Mouse (Mus musculus) MEL (cell line): Measurements from ENCODE around the gene Mef2d. TPM values are rescaled to one million over a fixed set of nuclear protein-coding genes. Genes with fewer than 3 reads are reported as not detected.
A peak's percentile ranks its signal among the peaks of the same experiment; 100 is the strongest.

Source experiments
- DNase-seq: peaks from one replicate; pipeline ENCODE4 v3.0.0; 2011; ENCODE audit warnings: low read depth, low spot score
- H3K27ac ChIP-seq: 2 replicates; pipeline ENCODE4 v1.5.1; 2012; ENCODE audit warnings: low read depth, mild to moderate bottlenecking, control low read depth, low read length, moderate library complexity; ENCODE audit not compliant: control insufficient read depth
- H3K27me3 ChIP-seq, 2 experiments: fragments of 150-350 bp in 1 of 2; sonication (generic) in 1 of 2; 2 replicates each; pipeline ENCODE4 v1.6.1; 2012; ENCODE audit warnings: low read length in 2 of 2, mild to moderate bottlenecking in 2 of 2, improper control_type of control experiment in 1 of 2, moderate library complexity in 1 of 2; ENCODE audit not compliant: insufficient read depth in 2 of 2, control insufficient read depth in 1 of 2
- H3K36me3 ChIP-seq, 2 experiments: 2 replicates each; pipeline ENCODE4 v1.6.1; 2012 to 2014; ENCODE audit warnings: low read length in 2 of 2, improper control_type of control experiment in 1 of 2, inconsistent platforms in 1 of 2, mild to moderate bottlenecking in 1 of 2; ENCODE audit not compliant: insufficient read depth in 2 of 2, control insufficient read depth in 1 of 2
- H3K4me1 ChIP-seq, 2 experiments: fragments of 150-350 bp in 1 of 2; sonication (generic) in 1 of 2; 2 replicates each; pipeline ENCODE4 v1.6.1; 2012; ENCODE audit warnings: low read length in 2 of 2, improper control_type of control experiment in 1 of 2, mild to moderate bottlenecking in 1 of 2; ENCODE audit not compliant: insufficient read depth in 2 of 2, control insufficient read depth in 1 of 2
- H3K4me3 ChIP-seq, 2 experiments: fragments of 150-350 bp in 1 of 2; sonication (generic) in 1 of 2; 2 replicates each; pipeline ENCODE4 v1.5.1; 2012; ENCODE audit warnings: low read depth in 2 of 2, low read length in 2 of 2, mild to moderate bottlenecking in 2 of 2, moderate library complexity in 2 of 2, control low read depth in 1 of 2, improper control_type of control experiment in 1 of 2; ENCODE audit not compliant: control insufficient read depth in 1 of 2, insufficient read depth in 1 of 2
- H3K79me2 ChIP-seq: 2 replicates; pipeline ENCODE4 v1.6.1; 2012; ENCODE audit warnings: mild to moderate bottlenecking, low read length, moderate library complexity; ENCODE audit not compliant: control insufficient read depth, poor library complexity, insufficient read depth
- H3K9ac ChIP-seq: 2 replicates; pipeline ENCODE4 v1.6.1; 2012; ENCODE audit warnings: low read depth, mild to moderate bottlenecking, control low read depth, low read length, moderate library complexity; ENCODE audit not compliant: control insufficient read depth, poor library complexity, severe bottlenecking
- H3K9me3 ChIP-seq: fragments of 150-350 bp; sonication (generic); replicated peaks from 2 replicates; pipeline ENCODE4 v1.6.1; 2012; ENCODE audit warnings: mild to moderate bottlenecking, low read length, improper control_type of control experiment, moderate library complexity; ENCODE audit not compliant: insufficient read depth
- CHD1 ChIP-seq: IDR thresholded peaks from 2 replicates; pipeline ENCODE4 v1.6.1; 2012; ENCODE audit warnings: low read depth, mild to moderate bottlenecking, inconsistent platforms, low read length, improper control_type of control experiment
- CHD2 ChIP-seq: IDR thresholded peaks from 2 replicates; pipeline ENCODE4 v1.6.1; 2011; ENCODE audit warnings: low read length, improper control_type of control experiment
- CTCF ChIP-seq, 3 experiments: IDR thresholded peaks in 2 of 3; conservative IDR thresholded peaks in 1 of 3; 2 replicates each; pipeline ENCODE4 v1.5.1; 2011 to 2012; ENCODE audit warnings: low read length in 3 of 3, low read depth in 2 of 3, mild to moderate bottlenecking in 2 of 3, improper control_type of control experiment in 1 of 3, inconsistent platforms in 1 of 3, mixed read lengths in 1 of 3, moderate library complexity in 1 of 3; ENCODE audit not compliant: control insufficient read depth in 1 of 3, insufficient read depth in 1 of 3, poor library complexity in 1 of 3, severe bottlenecking in 1 of 3
- EP300 ChIP-seq, 2 experiments: IDR thresholded peaks; 2 replicates each; pipeline ENCODE4 v1.6.1; 2011; ENCODE audit warnings: improper control_type of control experiment in 2 of 2, low read length in 2 of 2, low read depth in 1 of 2, mild to moderate bottlenecking in 1 of 2
- GATA1 ChIP-seq: IDR thresholded peaks from 2 replicates; pipeline ENCODE4 v1.6.1; 2011; ENCODE audit warnings: low read depth, low read length, improper control_type of control experiment
- MEF2A ChIP-seq: IDR thresholded peaks from 2 replicates; pipeline ENCODE4 v1.6.1; 2014; ENCODE audit warnings: low read depth, mild to moderate bottlenecking, inconsistent platforms, low read length, improper control_type of control experiment; ENCODE audit not compliant: poor library complexity, insufficient replicate concordance, severe bottlenecking; ENCODE audit errors: extremely low read depth
- RAD21 ChIP-seq: IDR thresholded peaks from 2 replicates; pipeline ENCODE4 v1.6.1; 2011; ENCODE audit warnings: mild to moderate bottlenecking, low read depth, low read length, improper control_type of control experiment
- SIN3A ChIP-seq: IDR thresholded peaks from 2 replicates; pipeline ENCODE4 v1.6.1; 2012; ENCODE audit warnings: low read length, improper control_type of control experiment, inconsistent platforms
- TAL1 ChIP-seq: IDR thresholded peaks from 2 replicates; pipeline ENCODE4 v1.6.1; 2012; ENCODE audit warnings: mild to moderate bottlenecking, inconsistent platforms, low read length, moderate library complexity, mixed read lengths
- TBP ChIP-seq: IDR thresholded peaks from 2 replicates; pipeline ENCODE4 v1.8.0; 2011; ENCODE audit warnings: low read depth, low read length, improper control_type of control experiment
- USF1 ChIP-seq: IDR thresholded peaks from 2 replicates; pipeline ENCODE4 v1.6.1; 2014; ENCODE audit warnings: low read depth, mild to moderate bottlenecking, inconsistent platforms, low read length, improper control_type of control experiment, moderate library complexity
- ZNF384 ChIP-seq: IDR thresholded peaks from 2 replicates; pipeline ENCODE4 v1.6.1; 2012; ENCODE audit warnings: low read depth, mild to moderate bottlenecking, inconsistent platforms, low read length, improper control_type of control experiment
- polyA plus RNA-seq, 2 experiments: library from polyadenylated mRNA; stranded (reverse) in 1 of 2; unstranded in 1 of 2; fragments of >175 nt in 1 of 2; fragments of >200 nt in 1 of 2; gene quantifications; 2 replicates each; pipeline versions ENCODE4 v1.2.1 to v1.2.4; 2012; ENCODE audit warnings: low replicate concordance in 2 of 2, low read depth in 1 of 2; ENCODE audit not compliant: insufficient read length in 2 of 2, insufficient read depth in 1 of 2, missing spikeins in 1 of 2
- total RNA-seq: library from RNA; depleted of rRNA; stranded (reverse); fragments of 300-350 nt; gene quantifications from 2 replicates; pipeline ENCODE4 v1.2.3, GENCODE M21; 2012

Mef2d gene
- total and polyA plus RNA-seq, 3 experiments = 16.9 to 117 (median 71.4) TPM

- peaks cover 36 to 70% of the 10 kb centered on the region in 2 experiments for H3K4me1 ChIP-seq
- TF ChIP-seq SIN3A (peak; percentile 36), MEF2A (no peak), TAL1 (peak; percentile 9; the same call in 1 of the 2 replicates), ZNF384 (0 out of 2 replicates have a peak, but pooled peaks have one; percentile 35), RAD21 (no peak), EP300 (IDR thresholded peaks at IDR 0.05; ENCODE audit: low read depth in 1 of 2, low read length in 2 of 2) (peak; percentile 11 to 53; a peak in 1 of 4 replicates), USF1 (no peak), CHD2 (peak; percentile 60), CHD1 (0 out of 2 replicates have a peak, but pooled peaks have one; percentile 74), TBP (peak; percentile 40; the same call in 1 of the 2 replicates), GATA1 (0 out of 2 replicates have a peak, but pooled peaks have one; percentile 23), CTCF (IDR thresholded peaks at IDR 0.05 in 2 of 3, conservative IDR thresholded peaks at IDR 0.05 in 1 of 3; ENCODE audit: control insufficient read depth in 1 of 3, insufficient read depth in 1 of 3, low read depth in 2 of 3, low read length in 3 of 3, poor library complexity in 1 of 3, severe bottlenecking in 1 of 3) (no peak)
- TF ChIP-seq, all 39 proteins: peak for 8
- peak overlapping the region; percentile 96 for H3K27ac ChIP-seq
Measured at GRCm38 (mm10) chr3:88143961-88144486, 1.9 kb downstream of the Mef2d start.

GRCm38 (mm10) chr3:88144648-88145410 lies 2.7 kb downstream of the Mef2d start:
- peaks cover 38 to 70% of the 10 kb centered on the region in 2 experiments for H3K4me1 ChIP-seq
- H3K9me3 ChIP-seq = no peaks in the 10 kb centered on the region
- DNase-seq = peak; percentile 40
- H3K27ac ChIP-seq = no peak overlapping the region; the same call in 1 of the 2 replicates
- H3K36me3 ChIP-seq = peaks cover 0 to 61% of the 10 kb centered on the region in 2 experiments; a peak in 2 of 4 replicates
- H3K4me3 ChIP-seq = peak overlapping the region; percentile 86 to 87
- TF ChIP-seq TBP (no peak), EP300 (IDR thresholded peaks at IDR 0.05; ENCODE audit: low read depth in 1 of 2, low read length in 2 of 2) (0 out of 4 replicates have a peak, but pooled peaks of 1 of the 2 experiments have one; percentile 10)
- H3K27me3 ChIP-seq = no peaks in the 10 kb centered on the region
- peaks cover 73% of the 10 kb centered on the region for H3K79me2 ChIP-seq
- peak overlapping the region; percentile 92 for H3K9ac ChIP-seq

More at GRCm38 (mm10) chr3:88143961-88144486, 1.9 kb downstream of the Mef2d start:
- H3K36me3 ChIP-seq = peaks cover 0 to 58% of the 10 kb centered on the region in 2 experiments; a peak in 2 of 4 replicates
- H3K79me2 ChIP-seq = peaks cover 68% of the 10 kb centered on the region
- no peaks in the 10 kb centered on the region for H3K9me3 ChIP-seq
- H3K4me3 ChIP-seq = peak overlapping the region; percentile 86 to 87
- H3K9ac ChIP-seq = peak overlapping the region; percentile 92
- H3K27me3 ChIP-seq = no peaks in the 10 kb centered on the region
- DNase-seq = peak; percentile 64
